ENCODE assay signal across 11 mouse cellular contexts in the genomic region with DNA sequence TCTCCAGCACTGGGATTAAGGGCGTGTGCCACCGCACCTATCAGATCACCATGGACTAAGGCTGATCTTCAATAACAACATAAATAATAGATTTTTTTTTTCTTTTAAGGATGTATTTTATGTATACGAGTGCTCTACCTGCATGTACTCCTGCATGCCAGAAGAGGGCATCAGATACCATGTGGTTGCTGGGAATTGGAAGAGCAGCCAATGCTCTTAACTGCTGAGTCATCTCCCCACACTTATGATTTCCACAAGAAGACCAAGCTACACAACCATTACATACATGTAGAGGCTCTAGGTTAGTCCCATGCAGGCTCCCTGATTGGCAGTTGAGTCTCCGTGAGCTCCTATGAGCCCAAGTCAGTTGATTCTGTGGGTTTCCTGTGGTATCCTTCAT. TPM values are rescaled to one million over a fixed set of nuclear protein-coding genes. Genes with fewer than 3 reads are reported as not detected.
DNase-seq lines count a peak whose midpoint lies in the region; ATAC-seq and TF ChIP-seq lines count a peak whose summit lies in the region.
"Had no signal": no experiment of that assay in that cellular context is flagged by ENCODE, and none has a peak within 500 bp of the region (broad histone marks: within the 10 kb centered on the region; RNA-seq: fewer than 3 reads in every experiment).

No protein-coding gene starts in this region.

- H3K4me2 ChIP-seq in kidney, postnatal 0 days (ENCODE audit: low read length), result no peak overlapping the region
- H3K4me2 ChIP-seq: embryonic facial prominence, embryonic 12.5 days; heart, embryonic 13.5 days had no signal

- no peak for ATAC-seq in kidney, postnatal 0 days (replicated peaks; ENCODE audit: low FRiP score, low read depth)
- no peak for ATAC-seq in CD4-positive, CD25-positive, alpha-beta regulatory T cell, adult 4 months
- ATAC-seq: activated CD4-positive, CD25-positive, alpha-beta regulatory T cell, adult 4 months had no signal

- WGBS in kidney, postnatal 0 days, result 84% methylated on average over 4 of the region's 4 CpGs
- WGBS in lung, adult 2 months, result 81% methylated on average over 4 of the region's 4 CpGs

- peak; percentile 21 for DNase-seq in kidney, postnatal 0 days (ENCODE audit: low spot score)
- DNase-seq in kidney, postnatal 14 days, result no peak
- peak; percentile 60 for DNase-seq in ES-CJ7 (ENCODE audit: low read depth, low spot score)
- peak; percentile 76 for DNase-seq in brain, adult 2 months (ENCODE audit: low read depth, low spot score)
- DNase-seq in lung, adult 2 months, result peak; percentile 28
- no peak for DNase-seq in kidney, postnatal 4 days

- no peaks in the 10 kb centered on the region for H3K9me3 ChIP-seq in kidney, postnatal 0 days (replicated peaks; ENCODE audit: low read length)
- H3K9me3 ChIP-seq: embryonic facial prominence, embryonic 12.5 days; heart, embryonic 13.5 days had no signal

- TF ChIP-seq POLR2A in lung, adult 2 months (IDR thresholded peaks at IDR 0.05; ENCODE audit: borderline replicate concordance, extremely low read depth, low read depth, low read length), result no peak

- H3K36me3 ChIP-seq in kidney, postnatal 0 days (ENCODE audit: insufficient read depth, low read length), result no peaks in the 10 kb centered on the region
- H3K36me3 ChIP-seq: embryonic facial prominence, embryonic 12.5 days; heart, embryonic 13.5 days had no signal

- H3K4me3 ChIP-seq in kidney, postnatal 0 days (replicated peaks; ENCODE audit: low read depth, low read length), result no peak overlapping the region
- no peak overlapping the region for H3K4me3 ChIP-seq in lung, adult 2 months (replicated peaks; ENCODE audit: extremely low read depth, low read depth, low read length)
- H3K4me3 ChIP-seq: embryonic facial prominence, embryonic 12.5 days; heart, embryonic 13.5 days had no signal

- TF ChIP-seq CTCF in kidney, postnatal 0 days (IDR thresholded peaks at IDR 0.05; ENCODE audit: low read depth), result peak; percentile 57
- TF ChIP-seq CTCF in lung, adult 2 months (IDR thresholded peaks at IDR 0.05; ENCODE audit: insufficient read depth, low read length), result no peak

- no peaks in the 10 kb centered on the region for H3K27me3 ChIP-seq in kidney, postnatal 0 days (ENCODE audit: insufficient read depth, low read length)
- H3K27me3 ChIP-seq: embryonic facial prominence, embryonic 12.5 days; heart, embryonic 13.5 days had no signal

- H3K27ac ChIP-seq in kidney, postnatal 0 days, result no peak overlapping the region
- H3K27ac ChIP-seq: embryonic facial prominence, embryonic 12.5 days; heart, embryonic 13.5 days had no signal

- H3K4me1 ChIP-seq in kidney, postnatal 0 days (replicated peaks; ENCODE audit: insufficient read depth, low read length), result no peaks in the 10 kb centered on the region
- no peaks in the 10 kb centered on the region for H3K4me1 ChIP-seq in lung, adult 2 months (ENCODE audit: control insufficient read depth, insufficient read depth, low read length)
- H3K4me1 ChIP-seq: embryonic facial prominence, embryonic 12.5 days; heart, embryonic 13.5 days had no signal

- no peak overlapping the region for H3K9ac ChIP-seq in kidney, postnatal 0 days (ENCODE audit: low read depth, low read length)
- H3K9ac ChIP-seq: embryonic facial prominence, embryonic 12.5 days; heart, embryonic 13.5 days had no signal

RNA-seq across cellular contexts. Expression of a gene that starts 13.3 kb away (rescaled TPM):
- polyA plus RNA-seq in kidney, postnatal 0 days (2015; fragmentation: Nextera tagmentation; extraction: Ambion mirVana), result 2.2 and 2.6 TPM in 2 replicates
- polyA plus RNA-seq in lung, adult 2 months (2012; rRNA removed), result 0.53 and 1.7 TPM in 2 replicates
- not detected for polyA plus RNA-seq in CD4-positive, CD25-positive, alpha-beta regulatory T cell, adult 4 months (2017; shearing (Covaris generic))
- polyA plus RNA-seq: activated CD4-positive, CD25-positive, alpha-beta regulatory T cell, adult 4 months; embryonic facial prominence, embryonic 12.5 days; testis, adult 2 months had no signal

Comparison
In these comparisons a context has a peak if more than half of its experiments do, and no peak if none do; other contexts are left out.
1. DNase-seq: peak in kidney, postnatal 0 days (single experiment), ES-CJ7 (single experiment), brain, adult 2 months (single experiment) and lung, adult 2 months (single experiment); none in kidney, postnatal 14 days (single experiment) and kidney, postnatal 4 days (0 of 2).